Mouse (Mus musculus) layer of hippocampus, adult 9-11 months (tissue): ENCODE results near the gene Tnp2.

Experiments
- DNase-seq: peaks from one replicate; pipeline ENCODE4 v3.0.0; 2022

Tnp2 gene

DNA sequence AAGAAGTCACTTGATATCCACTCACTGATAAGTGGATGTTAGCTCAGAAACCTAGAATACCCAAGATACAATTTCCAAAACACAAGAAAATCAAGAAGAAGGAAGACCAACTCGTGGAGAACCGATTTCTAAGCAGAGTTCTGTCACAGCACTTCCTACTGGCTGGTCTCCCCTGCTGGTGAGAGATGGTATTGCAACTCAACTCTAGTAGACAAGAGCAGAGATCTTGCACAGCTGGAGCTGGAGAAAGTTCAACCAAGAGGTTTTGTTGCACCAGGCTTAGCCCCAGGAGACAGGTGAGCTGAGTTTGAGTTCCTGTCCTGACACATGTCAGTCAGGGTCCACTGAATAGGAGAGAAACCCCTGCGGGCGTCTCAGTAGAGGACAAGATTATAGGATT lies 21.3 kb downstream of the Tnp2 start:
- peak; percentile 42 for DNase-seq

DNA sequence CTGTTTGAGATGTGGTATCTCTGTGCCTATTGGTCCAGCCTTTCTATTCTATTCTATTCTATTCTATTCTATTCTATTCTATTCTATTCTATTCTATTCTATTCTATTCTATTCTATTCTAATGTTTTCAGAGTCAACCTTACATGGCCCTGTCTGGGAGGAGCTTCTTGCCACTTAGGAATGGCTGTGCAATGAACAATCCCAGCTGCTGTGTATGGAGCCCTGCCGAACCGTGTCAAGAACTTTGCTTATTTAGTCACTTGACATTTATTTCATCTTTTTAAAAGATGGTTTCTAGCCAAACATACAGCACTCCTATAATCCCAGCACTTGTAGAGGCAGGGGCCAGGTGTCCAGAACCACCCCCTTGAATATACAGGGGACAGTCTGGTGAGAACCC lies 24.1 kb downstream of the Tnp2 start:
- DNase-seq, result no peak

- DNase-seq, result no peak
Observed at GRCm38 (mm10) chr16:10763540-10764264, 24.8 kb downstream of the Tnp2 start.

DNA sequence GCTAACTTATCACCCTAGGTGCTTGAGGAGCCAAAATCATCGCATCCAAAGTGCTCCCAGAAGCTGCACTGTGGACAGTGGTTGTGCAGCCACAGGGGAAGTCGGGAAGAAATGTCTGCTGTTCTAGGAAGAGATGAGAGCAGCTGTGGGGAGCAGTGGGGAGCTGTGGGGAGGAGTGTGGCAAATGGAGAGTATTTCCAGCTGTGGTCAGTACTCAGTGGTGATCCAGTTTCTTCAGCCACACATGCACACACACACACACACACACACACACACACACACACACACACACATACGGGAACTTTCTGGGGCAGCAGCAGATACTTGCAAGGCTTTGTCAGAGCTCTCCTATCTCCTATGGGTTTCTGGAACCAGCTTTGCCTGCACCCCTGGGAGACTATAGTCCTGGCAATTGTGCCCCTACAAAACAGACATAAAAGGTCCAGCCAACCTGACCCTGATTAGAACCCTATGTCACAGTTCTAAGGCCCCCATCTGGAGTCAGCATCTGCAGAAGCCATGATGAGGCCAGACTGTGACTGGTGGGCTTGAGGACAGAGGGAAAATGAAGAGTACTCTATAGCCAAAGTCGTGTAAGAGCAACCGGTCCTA lies 25.8 kb downstream of the Tnp2 start:
- no peak for DNase-seq

- DNase-seq, result no peak
Observed at GRCm38 (mm10) chr16:10761182-10761581, 27.3 kb downstream of the Tnp2 start.

- no peak for DNase-seq
Observed at GRCm38 (mm10) chr16:10756168-10756567, 32.3 kb downstream of the Tnp2 start.

- no peak for DNase-seq
Observed at GRCm38 (mm10) chr16:10754521-10755296, 33.8 kb downstream of the Tnp2 start.

DNA sequence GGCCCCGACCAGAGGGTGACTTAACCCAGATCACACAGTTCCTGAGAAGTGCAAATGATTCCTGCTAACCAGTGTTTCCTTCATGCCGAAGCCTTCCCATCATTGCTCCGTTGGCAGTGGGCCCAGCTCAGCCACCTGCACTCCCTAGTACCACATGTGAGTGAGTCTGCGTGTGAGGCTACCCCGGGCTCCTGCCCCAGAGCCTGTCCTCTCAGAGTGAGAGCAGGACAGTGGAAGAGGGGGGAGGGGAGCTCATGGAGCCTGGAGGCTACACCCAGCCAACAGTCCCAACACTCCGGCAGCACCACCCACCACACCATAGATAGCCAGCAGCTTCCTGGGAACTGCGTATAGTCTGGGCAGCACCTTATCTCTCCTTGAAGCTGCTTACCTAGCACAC lies 38.6 kb downstream of the Tnp2 start:
- DNase-seq, result no peak

DNA sequence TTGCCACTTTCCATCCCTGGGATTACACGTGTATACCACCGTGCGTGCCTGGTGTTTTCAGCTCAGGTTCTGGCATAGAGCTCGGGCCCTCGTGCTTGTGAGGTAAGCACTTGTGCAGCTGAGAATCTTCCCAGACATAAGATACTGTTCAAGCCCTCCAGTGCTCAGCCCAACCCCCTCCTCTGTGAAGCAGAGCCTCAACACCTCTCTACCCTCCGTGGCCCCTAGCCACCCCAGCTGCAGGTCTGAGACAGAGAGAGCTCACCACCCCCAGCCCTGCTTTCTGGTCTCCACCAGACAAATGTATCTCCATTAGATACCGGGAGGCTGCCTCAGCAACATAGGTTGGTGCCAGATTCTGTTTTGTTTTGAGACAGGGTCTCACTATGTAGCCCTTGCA lies 39.2 kb downstream of the Tnp2 start:
- no peak for DNase-seq

DNA sequence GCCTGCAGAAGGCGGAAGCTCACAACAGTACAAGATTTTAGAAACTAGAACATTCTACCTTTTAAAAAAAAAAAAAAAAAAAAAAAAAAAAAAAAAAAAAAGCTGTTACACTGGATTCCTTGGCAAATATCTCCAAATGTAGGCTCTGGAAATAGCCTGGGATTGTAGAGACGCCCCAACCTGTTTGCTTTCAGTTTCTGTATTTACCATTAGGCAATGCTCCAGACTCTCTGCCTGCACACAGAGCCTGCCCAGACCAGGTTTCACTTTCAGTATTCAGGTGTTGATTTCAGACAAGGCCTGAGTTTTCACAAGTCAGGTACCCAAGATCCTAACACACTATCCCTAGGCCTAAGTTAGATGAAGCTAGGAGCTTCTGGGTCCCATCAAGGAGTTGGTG lies 47.4 kb downstream of the Tnp2 start:
- DNase-seq, result peak; percentile 33

GRCm38 (mm10) chr16:10739854-10740398 lies 48.5 kb downstream of the Tnp2 start:
- no peak for DNase-seq

DNA sequence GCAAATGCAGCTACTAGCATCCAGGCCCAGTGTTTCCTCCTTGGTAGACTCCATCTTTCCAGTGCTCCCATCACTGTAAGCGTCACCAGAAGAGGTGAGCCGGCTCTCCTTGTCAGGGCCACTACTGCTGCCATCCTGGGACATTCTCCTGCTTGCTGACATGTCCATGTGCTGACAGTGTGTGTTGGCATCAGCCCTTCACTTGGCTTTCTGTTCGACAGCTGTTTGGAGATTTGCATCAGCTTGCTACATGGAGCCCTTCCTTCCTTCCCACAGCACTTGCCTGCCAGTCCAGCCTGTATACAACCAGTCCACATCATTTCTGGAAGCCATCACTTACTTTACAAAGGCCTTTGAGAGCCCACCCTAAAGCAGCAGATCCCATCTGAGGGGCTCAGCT lies 49.6 kb downstream of the Tnp2 start:
- no peak for DNase-seq
